Comparison of ENCODE assay signal across 22 mouse cellular contexts in the genomic region with DNA sequence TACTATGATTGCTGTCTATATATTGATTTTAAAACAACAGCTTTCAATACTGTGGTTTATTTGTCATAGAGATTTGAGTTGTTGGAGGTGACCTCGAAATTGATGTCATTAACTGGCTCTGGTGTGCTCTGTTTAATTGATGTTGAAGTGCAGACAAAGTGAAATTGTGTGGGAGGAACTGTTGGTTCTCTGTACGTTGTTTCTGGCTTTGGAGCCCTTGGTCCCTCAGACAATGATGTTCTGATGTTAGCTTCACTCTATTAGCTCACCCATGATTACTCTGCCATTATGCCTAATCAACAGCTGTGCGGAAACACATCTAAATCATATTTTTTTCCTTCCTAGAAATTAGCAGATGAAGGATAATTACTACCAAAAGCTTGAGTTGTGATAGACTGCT.
"Had no signal": no experiment of that assay in that cellular context is flagged by ENCODE, and none has a peak within 500 bp of the region (broad histone marks: within the 10 kb centered on the region; RNA-seq: fewer than 3 reads in every experiment).

No protein-coding gene starts in this region.

- DNase-seq: kidney, adult 9 months; kidney, postnatal 25 days; layer of hippocampus, postnatal 36 days; liver; lung, adult 18-20 months; lung, postnatal 10 days; lung, postnatal 36 days; midbrain, embryonic 14.5 days; thymus, adult 2 months; thymus, postnatal 14 days; thymus, postnatal 4 days had no signal

- H3K36me3 ChIP-seq: limb, embryonic 10.5 days; limb, embryonic 13.5 days; liver, embryonic 12.5 days; liver, embryonic 15.5 days; lung, embryonic 15.5 days; midbrain, embryonic 10.5 days; neural tube, embryonic 12.5 days; neural tube, embryonic 15.5 days had no signal

- H3K9me3 ChIP-seq: limb, embryonic 10.5 days; limb, embryonic 13.5 days; liver, embryonic 12.5 days; liver, embryonic 15.5 days; lung, embryonic 15.5 days; midbrain, embryonic 10.5 days; neural tube, embryonic 15.5 days had no signal

- H3K27me3 ChIP-seq: limb, embryonic 13.5 days; liver, embryonic 12.5 days; liver, embryonic 15.5 days; lung, embryonic 15.5 days; neural tube, embryonic 12.5 days; neural tube, embryonic 15.5 days had no signal

- H3K9ac ChIP-seq: limb, embryonic 13.5 days; liver, embryonic 12.5 days; liver, embryonic 15.5 days; lung, embryonic 15.5 days; neural tube, embryonic 12.5 days; neural tube, embryonic 15.5 days had no signal

- H3K4me2 ChIP-seq: limb, embryonic 13.5 days; liver, embryonic 12.5 days; liver, embryonic 15.5 days; lung, embryonic 15.5 days; neural tube, embryonic 12.5 days; neural tube, embryonic 15.5 days had no signal

- H3K4me3 ChIP-seq: limb, embryonic 10.5 days; limb, embryonic 13.5 days; liver, embryonic 12.5 days; liver, embryonic 15.5 days; lung, embryonic 15.5 days; megakaryocyte, embryonic 14.5 days; midbrain, embryonic 10.5 days; neural tube, embryonic 12.5 days; neural tube, embryonic 15.5 days had no signal

- ATAC-seq: liver, embryonic 12.5 days had no signal

- H3K4me1 ChIP-seq: limb, embryonic 10.5 days; limb, embryonic 13.5 days; liver, embryonic 12.5 days; liver, embryonic 15.5 days; lung, embryonic 15.5 days; megakaryocyte, embryonic 14.5 days; midbrain, embryonic 10.5 days; neural tube, embryonic 12.5 days; neural tube, embryonic 15.5 days had no signal

- H3K27ac ChIP-seq: kidney, postnatal 0 days; limb, embryonic 10.5 days; limb, embryonic 13.5 days; liver, embryonic 12.5 days; liver, embryonic 15.5 days; lung, embryonic 15.5 days; midbrain, embryonic 10.5 days; neural tube, embryonic 12.5 days; neural tube, embryonic 15.5 days; stomach, postnatal 0 days had no signal
